Mouse (Mus musculus) layer of hippocampus, adult 9-10 months (tissue): ENCODE data around the gene Tmem121.
A peak's percentile ranks its signal among the peaks of the same experiment; 100 is the strongest.

Experiments used
- DNase-seq: peaks from one replicate; pipeline ENCODE4 v3.0.0; 2022; ENCODE audit warnings: low spot score

Gene Tmem121

DNA sequence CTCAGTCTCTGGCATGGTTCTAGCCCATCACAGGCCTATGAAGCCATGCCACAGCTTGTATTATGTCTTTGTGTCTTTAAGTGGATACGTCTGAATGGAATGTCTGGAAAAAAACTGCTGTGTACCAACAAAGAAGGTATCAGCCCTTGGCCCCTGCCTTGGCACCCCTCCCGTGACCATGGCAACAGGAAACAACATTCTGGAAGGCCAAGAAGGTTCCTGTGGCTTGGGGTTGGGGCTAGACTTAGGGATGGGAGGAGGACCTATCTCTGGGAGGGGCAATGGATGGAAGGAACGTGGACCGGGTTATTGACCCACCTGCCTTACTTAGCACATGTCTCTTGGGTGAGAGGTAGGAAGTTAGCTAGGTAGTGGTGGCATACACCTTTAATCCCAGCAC lies 36.4 kb upstream of the Tmem121 start:
- DNase-seq: no peak

DNA sequence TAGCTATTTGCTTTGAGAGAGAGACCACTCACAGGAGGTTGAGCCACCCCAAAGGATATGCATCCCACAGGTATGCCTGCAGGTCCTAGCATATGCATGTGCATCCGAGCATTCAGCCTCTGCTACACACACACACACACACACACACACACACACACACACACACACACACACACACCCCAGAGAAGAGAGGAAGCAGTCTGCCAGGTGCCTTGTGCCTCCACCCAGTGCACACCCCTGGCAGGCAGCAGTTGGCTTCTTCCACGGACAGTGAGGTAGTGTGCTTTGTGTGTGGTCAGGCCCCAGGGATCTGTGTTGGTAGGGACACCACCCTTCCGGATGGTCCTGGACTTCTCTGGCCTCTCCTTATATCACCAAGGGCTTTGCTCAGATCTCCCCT lies 35.8 kb upstream of the Tmem121 start:
- no peak for DNase-seq

DNA sequence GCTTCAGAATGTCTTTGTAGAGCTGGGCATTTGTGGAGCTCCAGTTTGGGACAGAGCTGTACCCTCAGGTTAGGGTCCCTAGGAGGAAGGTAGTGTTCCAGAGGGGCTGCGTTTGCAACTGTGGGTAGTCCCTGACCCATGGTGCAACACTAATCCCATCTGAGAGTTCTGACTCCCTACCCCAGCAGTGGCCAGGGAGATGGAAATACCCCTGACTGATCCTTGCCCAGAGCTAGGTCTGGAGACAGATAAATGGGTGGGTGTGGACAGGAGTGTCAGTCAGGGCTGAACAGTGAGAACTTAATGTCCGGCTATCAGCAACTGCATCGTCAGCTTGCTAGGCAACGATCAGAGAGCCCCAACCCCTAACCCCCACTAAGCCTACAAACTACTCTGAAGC lies 35.1 kb upstream of the Tmem121 start:
- no peak for DNase-seq

DNA sequence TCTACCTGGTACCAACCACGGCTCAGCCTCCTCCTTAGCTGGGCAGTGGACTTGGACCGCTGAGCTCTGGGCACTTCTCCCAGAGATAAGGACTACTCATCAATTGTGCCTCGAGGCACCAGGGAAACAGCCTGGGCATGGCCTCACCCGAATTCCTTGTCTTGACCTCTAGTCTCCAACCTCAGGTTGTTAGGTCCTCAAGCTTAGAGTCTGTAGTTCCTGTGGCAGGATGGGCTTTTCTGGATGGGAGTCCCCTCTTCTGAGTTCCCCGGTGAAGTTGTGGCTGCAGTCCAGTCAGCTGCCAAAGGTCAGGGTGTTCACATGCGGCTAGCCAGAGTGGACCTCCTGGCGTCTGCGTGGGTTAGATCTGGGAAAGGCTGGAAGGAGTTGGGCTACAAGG lies 34.7 kb upstream of the Tmem121 start:
- DNase-seq: no peak

DNA sequence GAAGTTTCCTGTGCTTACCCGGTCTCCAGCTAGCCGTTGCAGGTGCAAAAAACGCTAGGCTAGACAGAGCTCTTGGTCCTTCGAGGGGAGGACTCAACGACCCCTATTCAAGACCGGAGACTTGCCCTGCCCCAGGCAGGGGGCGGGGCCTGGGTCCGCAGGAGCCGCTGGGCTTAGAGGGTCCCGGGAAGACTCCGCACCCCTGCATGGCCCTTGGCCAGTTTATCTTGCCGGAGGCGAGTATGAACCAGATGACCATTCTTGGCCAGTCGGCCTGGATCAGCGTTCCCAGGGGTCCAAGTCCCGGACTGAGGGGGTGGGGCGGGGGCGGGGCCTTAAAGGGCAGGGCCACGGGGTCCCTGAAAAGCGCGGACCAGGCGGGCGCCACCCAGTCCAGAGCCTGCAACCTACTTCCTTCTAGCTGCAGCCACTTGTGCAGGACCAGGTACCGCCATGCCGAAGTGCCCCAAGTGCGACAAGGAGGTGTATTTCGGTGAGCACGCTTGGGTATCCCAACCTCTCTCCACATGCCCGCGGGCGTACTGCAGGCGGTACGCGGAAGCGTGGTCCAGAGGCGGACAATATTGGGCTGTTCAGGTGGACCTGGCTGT lies 34.0 kb upstream of the Tmem121 start:
- no peak for DNase-seq

DNA sequence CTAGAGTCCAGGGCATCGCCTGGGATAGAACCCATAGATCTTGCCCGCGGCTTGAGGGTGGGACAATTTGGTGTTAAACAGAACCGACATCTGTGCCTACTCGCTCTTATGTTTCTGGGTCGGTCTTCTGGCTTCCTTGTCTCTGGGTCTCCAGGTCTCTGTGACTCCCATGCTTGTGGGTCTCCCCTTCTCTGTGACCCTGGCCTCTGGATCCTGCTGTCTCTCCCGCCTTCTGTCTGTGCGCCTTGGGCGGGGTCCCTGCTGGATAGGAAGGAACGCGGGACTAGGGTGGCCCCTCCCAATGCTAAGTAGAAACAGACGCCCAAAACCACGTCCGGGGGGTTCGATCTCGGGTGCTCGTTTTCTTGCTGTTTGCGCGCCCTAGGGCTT lies 33.5 kb upstream of the Tmem121 start:
- DNase-seq: no peak

DNA sequence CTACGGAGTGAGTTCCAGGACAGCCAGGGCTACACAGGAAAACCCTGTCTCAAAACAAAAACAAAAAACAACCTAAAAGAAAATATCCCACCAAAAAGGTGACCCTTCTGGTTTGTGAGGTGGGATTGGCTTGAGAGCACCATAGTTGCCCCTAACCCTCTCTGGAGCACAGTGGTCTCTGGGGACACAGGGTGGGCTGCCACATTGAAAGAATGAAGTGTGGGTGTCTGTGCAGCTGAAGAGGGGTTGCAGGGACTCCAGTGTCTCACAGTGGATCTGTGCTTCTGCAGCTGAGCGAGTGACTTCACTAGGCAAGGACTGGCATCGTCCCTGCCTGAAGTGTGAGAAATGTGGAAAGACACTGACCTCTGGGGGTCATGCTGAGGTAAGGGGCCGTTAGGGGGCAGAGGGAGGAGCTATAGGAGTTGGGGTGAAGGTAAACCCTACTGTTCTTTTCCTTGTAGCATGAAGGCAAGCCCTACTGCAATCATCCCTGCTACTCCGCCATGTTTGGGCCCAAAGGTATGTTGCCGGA lies 32.7 kb upstream of the Tmem121 start:
- no peak for DNase-seq

DNA sequence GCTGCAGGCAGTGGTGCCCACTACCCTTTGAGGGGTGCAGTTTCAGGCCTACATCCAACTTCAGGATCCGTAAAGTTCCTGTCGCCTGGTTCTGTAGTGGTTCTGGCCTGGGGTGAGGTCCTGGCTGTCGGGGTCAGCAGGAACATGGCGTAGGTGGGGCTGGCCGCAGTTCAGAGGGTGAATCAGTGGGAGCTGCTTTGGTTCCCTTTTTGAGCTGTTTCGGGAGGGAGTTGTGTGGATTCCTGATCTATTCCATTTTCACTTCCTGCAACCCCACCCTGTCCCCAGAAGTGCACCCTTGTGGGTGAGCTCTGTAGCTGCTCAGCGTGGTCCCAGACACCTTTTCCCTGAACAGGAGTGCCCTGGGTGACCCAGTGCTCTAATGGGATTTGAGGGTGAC lies 31.8 kb upstream of the Tmem121 start:
- DNase-seq: no peak

DNA sequence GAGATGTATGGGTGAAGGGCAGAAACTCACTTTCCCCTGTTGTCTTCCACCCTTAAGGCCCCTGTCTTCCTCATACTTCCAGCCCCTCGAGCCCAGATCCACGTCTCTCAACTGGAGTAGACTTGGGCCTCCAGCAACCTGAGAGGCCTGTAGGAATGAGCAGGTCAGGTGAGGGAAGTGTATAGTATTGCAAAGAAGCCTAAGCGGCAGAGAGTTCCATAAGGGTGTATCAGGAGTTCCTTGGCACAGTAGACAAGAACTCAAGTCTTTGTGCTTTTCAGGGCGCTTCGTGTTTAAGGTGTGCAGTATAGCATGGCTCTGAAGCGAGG lies 31.0 kb upstream of the Tmem121 start:
- no peak for DNase-seq

DNA sequence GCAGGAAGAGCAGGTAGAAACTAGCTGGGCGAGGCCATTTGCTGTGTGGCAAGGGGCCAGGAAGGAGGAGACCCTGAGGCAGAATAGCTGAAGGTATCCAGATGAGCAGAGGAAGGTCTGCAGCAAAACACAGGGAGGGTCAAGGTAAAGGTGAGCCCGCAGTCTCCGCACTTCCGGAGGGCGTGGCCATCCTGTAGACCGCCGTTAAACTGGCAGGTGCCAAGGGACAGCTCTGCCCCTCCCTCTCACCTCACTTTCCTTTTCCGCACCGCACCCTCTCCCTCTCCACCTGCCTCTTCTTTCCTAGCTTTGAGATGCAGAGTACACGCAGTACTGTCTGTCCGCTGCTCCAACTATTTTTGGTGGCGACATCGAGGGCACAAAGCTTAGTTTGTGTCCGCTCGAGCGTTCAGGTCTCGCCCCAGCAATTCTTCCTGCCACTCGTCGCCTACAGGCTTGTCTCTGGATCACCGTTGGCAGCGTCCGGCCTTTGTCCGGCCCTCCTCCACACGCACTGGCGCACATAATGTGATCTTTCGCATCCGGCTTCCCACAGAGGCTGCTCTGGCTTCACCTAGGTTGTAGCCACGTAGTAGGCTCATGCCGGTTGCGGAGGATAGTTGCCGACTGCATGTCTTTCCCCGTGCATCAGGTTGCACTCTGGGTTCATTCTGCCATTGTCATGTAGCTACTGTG lies 30.5 kb upstream of the Tmem121 start:
- DNase-seq: no peak

DNA sequence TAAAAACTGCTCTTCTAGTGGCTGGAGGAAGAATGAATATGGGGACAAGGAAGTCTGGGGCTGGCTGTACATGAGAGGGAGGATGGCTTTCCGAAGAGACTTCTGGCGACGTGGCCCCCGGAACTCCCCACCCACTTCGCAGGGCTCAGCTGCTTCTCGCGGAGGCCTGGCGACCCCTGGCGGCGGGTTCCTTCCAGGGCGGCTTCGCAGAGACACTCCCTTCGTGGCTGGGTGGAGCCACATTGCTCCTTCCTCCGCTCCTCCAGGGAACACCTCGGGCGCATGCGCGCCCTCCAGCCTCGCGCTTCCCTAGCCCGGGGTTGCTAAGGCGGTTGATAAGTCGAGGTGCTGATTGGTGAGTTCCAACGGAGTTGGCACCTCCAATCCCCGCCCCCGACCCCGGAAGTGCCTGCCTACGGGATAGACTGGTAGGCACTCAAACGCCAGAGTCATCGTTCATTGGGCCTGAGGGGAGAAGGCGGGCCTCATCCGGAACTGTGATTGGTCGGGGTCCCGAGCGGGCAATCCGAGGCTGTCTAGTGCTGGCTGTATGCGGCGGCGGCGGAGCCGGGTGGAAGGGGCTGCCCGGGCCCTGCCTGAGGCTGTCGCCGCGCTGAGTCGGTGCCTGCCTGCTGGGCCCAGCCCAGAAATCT lies 29.7 kb upstream of the Tmem121 start, which contains the start of gene Tedc1:
Gene Tedc1, plus strand, starts transcription at position 535 of the 653 bp plus-strand sequence.
- peak; percentile 94 for DNase-seq

DNA sequence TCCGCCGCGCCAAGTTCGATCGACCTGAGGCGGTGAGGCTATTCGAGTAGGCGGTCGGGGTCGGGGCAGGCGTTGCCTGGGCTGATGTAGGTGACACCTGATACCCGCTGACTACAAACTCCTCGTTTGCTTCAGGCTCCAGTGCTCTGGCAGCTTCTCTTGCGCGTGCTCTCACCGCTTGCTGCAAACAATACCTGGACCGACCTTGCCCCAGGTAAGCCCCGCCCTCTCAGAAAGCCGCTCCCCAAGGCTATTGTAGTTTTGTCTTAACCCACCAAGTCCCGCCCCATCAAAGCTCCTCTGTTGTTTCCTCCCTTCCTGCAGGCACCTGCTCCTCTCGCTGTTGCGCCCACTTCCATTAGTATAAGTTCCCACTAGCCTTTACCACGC lies 29.2 kb upstream of the Tmem121 start:
- no peak for DNase-seq

DNA sequence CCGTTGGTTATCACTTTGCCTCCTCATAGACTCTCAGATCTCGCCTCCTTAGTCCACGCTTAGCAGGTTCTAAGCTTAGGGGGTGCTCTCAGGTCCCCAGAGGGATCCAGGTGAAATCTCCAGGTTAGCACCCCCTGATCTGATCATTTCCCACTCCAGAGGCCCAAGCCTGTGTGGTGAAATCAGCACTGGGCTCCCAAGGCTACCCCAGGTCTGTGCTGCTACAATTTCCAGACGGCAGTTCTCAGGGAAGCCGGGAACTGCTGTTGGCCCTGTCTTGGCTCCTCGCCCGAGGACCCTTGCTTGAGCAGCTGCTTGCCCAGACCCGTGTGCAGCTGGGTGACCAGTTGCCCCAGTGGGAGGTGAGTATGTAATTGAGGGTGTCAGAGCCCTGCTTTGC lies 28.7 kb upstream of the Tmem121 start:
- no peak for DNase-seq

DNA sequence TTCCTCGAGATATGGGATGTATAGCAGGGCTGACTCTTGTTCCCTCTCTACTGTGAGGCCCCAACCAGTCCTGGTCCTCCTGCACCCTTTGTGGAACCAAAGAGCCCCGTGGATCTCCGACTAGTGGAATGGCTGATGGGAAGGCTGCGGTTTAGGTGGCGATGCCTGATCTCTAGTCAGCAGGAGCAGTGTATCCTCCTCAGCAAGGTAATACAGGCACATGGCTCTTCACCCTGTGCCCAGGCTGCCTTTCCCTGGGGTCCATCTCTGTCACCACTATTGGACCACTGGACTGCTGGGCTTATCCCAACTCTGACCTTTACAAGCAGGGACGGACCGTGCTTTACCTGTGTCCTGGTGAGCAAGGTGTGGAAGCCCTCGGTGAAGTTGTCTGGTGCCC lies 28.2 kb upstream of the Tmem121 start:
- no peak for DNase-seq

DNA sequence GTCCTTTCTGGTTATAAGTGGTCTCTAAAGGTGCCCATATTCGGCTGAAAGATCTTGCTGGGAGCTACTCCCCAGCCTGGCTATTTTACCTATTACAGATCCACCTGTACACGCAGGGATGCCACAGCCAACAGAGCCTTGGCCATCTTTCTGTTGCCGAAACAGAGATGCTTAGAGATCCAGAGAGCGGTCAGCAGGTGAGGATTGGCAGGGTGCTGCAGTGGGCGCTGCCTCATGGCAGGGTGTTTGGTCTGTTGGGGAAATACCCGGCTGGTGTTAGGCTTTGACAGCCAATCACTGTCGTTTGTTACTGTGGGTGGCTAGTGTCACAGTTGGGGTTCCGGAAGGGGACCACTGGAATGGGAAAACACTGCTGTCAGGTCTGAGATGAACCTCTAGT lies 27.8 kb upstream of the Tmem121 start:
- DNase-seq: no peak

DNA sequence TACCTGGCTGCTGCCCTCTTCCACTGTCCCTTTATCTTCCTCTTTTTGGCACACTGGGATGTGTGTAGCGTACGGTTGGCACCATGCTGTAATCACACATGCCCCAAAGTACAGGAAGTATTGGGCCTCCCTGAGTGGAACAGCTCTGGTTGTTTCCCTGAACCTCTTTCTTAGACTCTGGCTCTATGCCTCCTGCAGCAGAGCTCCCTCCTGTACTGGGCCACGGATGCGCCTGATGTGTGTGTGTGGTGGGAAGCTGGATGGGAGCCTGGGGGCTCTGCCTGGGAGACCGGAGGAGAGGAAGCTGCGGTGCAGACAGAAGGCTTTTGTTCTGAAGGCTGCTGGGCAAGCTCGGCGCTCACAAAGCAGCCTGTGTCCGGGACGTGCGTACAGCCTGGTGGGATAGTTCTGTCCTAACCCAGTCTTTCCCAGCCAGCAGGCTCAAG lies 22.1 kb upstream of the Tmem121 start:
- DNase-seq: no peak

DNA sequence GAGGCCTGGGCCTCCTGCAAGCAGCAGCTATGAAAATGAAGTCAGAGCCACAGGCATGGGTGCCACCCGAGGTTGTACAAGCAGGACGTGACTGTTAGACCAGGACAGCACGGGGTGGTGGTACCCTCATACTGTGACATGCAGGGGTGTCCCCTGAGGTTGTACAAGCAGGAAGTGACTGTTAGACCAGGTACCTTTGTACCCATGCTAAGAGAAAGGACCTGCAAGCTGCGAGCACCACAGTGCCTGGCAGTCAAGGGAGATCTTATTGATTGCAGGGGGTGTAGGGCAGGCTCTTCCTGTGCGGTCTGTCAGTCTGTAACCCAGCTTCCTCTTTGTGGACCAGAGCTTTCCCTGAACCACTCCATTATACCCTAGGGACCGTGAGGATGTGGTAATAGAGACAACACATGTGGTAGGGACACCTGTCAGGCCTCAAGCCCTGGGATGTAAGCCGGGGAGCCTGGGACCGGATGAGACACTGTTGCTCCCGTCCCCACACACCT lies 17.6 kb upstream of the Tmem121 start:
- no peak for DNase-seq

DNA sequence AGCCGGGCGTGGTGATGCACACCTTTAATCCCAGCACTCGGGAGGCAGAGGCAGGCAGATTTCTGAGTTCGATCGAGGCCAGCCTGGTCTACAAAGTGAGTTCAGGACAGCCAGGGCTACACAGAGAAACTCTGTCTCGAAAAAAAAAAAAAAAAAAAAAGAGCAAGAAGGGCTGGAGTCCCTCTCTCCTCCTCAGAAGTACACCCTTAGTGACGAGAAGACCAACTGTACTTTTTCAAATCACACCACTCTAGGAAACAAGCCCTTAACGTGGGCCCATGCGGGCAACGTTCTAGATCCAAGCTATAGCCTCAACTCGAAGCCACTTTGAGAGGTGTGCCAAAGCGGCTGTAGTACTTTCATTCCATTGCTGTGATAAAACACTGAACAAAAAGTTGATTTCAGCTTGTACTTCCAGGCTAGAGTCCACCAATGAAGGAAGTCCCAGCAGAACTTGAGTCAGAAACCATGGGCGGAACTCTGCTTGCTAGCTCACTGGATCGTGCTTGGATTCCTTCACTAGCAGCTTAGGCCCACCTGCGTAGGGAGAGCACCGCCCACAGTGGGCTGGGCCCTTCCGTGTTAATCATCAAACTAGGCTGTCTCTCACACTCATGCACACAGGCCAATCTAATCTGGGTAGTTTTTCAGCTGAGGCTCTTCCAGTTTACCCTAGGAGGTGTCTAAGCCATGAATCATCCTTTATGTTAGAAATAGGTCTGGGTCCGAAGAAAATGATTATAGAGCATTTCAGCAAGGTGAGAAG lies 8.6 kb upstream of the Tmem121 start:
- no peak for DNase-seq

DNA sequence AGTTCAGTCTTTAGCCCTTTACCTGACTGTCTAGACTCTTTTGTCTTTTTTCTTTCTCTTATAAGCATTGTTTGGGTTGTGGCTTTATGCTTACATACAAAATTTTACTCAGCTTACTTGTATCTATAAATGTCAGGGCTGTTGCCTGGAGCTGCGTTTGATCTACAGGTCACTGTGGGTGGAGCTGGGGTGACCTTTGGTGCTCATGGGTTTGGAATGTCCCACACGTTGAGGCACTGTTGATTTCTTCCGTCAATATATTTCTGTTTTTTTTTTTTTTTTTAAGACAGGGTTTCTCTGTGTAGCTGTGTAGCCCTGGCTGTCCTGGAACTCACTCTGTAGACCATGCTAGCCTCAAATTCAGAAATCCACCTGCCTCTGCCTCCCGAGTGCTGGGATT lies 4.7 kb upstream of the Tmem121 start:
- DNase-seq: no peak

DNA sequence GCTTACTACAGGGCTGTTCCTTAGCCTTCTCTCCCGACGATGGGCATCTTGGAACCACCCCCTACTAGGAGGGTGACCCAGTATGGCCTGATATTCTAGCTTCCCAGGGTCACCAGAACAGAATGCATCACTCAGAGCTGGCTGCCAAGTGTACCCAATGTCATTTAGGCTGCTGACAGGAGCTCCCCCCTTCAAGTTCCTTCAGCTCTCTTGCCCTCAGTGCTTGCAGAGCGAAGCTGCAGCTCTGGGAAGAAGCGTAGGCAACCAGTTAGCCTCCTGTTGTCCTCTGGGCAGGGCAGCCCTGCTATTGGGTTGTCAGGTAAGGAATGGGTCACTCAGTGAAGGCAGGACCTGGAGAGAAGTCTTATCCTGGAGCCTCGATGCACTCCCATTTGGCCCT lies 785 bp upstream of the Tmem121 start:
- DNase-seq: no peak

DNA sequence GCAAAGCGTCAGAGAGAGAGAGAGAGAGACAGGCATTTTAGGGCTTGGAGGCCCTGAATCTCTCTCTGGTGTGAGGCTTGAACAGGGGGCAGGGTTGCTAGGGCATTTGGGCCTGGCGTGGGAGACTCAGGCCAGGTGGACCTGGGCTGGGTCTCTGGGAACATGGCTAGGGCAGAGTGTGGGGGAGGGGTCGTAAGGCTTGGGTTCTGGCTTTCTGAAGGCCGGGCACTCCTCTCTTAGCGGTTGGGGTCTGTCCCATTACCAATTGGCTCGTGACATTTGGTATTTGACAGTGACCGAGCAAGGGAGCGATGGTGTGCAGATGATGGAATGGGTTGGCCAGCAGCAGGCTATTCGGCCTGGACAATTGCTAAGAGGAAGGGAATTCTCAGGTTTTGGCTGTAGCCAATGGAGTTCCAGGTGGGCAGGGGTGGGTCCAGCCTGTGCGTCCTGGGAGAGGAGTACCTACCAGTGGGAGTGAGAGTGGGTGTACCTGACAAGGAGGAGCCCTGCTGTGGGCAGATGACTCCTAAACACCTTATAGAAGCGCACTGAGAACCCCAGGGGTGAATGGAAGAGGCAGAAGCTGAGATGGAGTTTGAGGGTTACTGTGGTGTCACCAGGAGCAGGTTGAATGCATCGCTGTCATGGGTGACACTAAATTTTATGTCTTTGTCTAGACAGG lies 738 bp downstream of the Tmem121 start:
- DNase-seq: no peak

DNA sequence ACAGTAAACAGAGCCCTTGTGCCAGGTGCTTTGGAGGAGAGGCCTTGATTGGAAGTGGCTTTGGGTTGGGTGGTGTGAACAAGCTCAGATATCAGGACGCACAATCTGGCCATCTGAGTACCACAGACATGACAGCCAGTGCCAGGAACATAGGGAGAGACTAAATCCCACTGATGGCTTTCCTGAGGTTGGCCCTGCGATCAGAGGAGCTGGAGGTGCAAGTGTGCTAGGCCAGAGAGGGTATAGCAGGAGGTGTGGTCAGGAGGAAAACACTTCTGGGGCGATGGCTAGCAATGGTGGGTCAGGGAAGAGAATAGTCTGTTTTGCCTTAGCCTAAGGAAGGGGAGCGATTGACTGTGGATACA lies 1.3 kb downstream of the Tmem121 start:
- no peak for DNase-seq
